Mouse (Mus musculus) liver, embryonic 12.5 days (tissue): Measurements from ENCODE around the gene Nmrk1. TPM values are rescaled to one million over a fixed set of nuclear protein-coding genes. Genes with fewer than 3 reads are reported as not detected.
"Not testable (repeated sequence)": the region's sequence is repeated elsewhere in the genome, so short reads cannot be mapped to it uniquely, and the experiment has no call there.

Source experiments
- ATAC-seq: fragments of 200-750 bp; cut with Nextera tagmentation; 2 replicates; pipeline ENCODE4 v1.8.0; 2017; ENCODE audit warnings: moderate number of reproducible peaks, mild to moderate bottlenecking, moderate library complexity
- H3K27ac ChIP-seq: fragments of 300-500 bp; sonication (generic); 2 replicates; pipeline ENCODE4 v1.5.1; 2016; ENCODE audit warnings: mild to moderate bottlenecking
- H3K27me3 ChIP-seq: fragments of 300-500 bp; sonication (generic); replicated peaks from 2 replicates; pipeline ENCODE4 v1.6.1; 2016; ENCODE audit warnings: mild to moderate bottlenecking, moderate library complexity
- H3K36me3 ChIP-seq: fragments of 300-500 bp; sonication (generic); 2 replicates; pipeline ENCODE4 v1.6.1; 2016; ENCODE audit warnings: mild to moderate bottlenecking, moderate library complexity
- H3K4me1 ChIP-seq: fragments of 300-500 bp; sonication (generic); 2 replicates; pipeline ENCODE4 v1.6.1; 2016
- H3K4me2 ChIP-seq: fragments of 300-500 bp; sonication (generic); 2 replicates; pipeline ENCODE4 v1.6.1; 2016; ENCODE audit warnings: mild to moderate bottlenecking, moderate library complexity
- H3K4me3 ChIP-seq: fragments of 300-500 bp; sonication (generic); 2 replicates; pipeline ENCODE4 v1.5.1; 2016; ENCODE audit warnings: mild to moderate bottlenecking, moderate library complexity
- H3K9ac ChIP-seq: fragments of 300-500 bp; sonication (generic); 2 replicates; pipeline ENCODE4 v1.6.1; 2016; ENCODE audit warnings: mild to moderate bottlenecking, moderate library complexity
- H3K9me3 ChIP-seq: fragments of 300-500 bp; sonication (generic); replicated peaks from 2 replicates; pipeline ENCODE4 v1.6.1; 2016; ENCODE audit warnings: mild to moderate bottlenecking, moderate library complexity
- WGBS: fragments of 180-500 bp; shearing (Covaris S2); methylation state at CpG from one replicate; pipeline ENCODE4 v1.1.7; 2016; ENCODE audit not compliant: insufficient replicate concordance; 5-methylcytosine and 5-hydroxymethylcytosine counted together
- polyA plus RNA-seq: library from polyadenylated mRNA; unstranded; fragments of >200 nt; fragmentation: Nextera tagmentation; extraction: Ambion mirVana; gene quantifications from 2 replicates; pipeline ENCODE4 v1.2.1, GENCODE M21; 2016

Gene Nmrk1
- 6.3 and 7.2 TPM in 2 replicates for polyA plus RNA-seq

- H3K4me3 ChIP-seq, result peak within 1 kb of the TSS; percentile 83
- H3K36me3 ChIP-seq, result no peaks in the 10 kb centered on the region
- peak within 1 kb of the TSS; percentile 87 for H3K4me2 ChIP-seq
- WGBS, result under 1% methylated on average over 49 of the region's 51 CpGs
- no peaks in the 10 kb centered on the region for H3K9me3 ChIP-seq
- no peaks in the 10 kb centered on the region for H3K27me3 ChIP-seq
- peak within 1 kb of the TSS; percentile 81 for H3K27ac ChIP-seq
- peaks cover 30% of the 10 kb centered on the region for H3K4me1 ChIP-seq
- ATAC-seq, result peak; percentile 97
- H3K9ac ChIP-seq, result peak within 1 kb of the TSS; percentile 82
Observed at GRCm38 (mm10) chr19:18631644-18632219, at the start of gene Nmrk1, which contains the start of gene Ostf1. Nmrk1 (plus strand) TSS chr19:18631950. Ostf1 (minus strand) TSS chr19:18631823.

- Histone ChIP-seq H3K9ac (no peak overlapping the region), H3K27ac (no peak overlapping the region), H3K4me2 (no peak overlapping the region), H3K4me1 (0 out of 2 replicates have a peak, but pooled peaks cover 4% of the 10 kb centered on the region), H3K27me3 (no peaks in the 10 kb centered on the region), H3K4me3 (no peak overlapping the region), H3K9me3 (no peaks in the 10 kb centered on the region), H3K36me3 (peaks cover 17% of the 10 kb centered on the region)
- 89% methylated on average over 9 of the region's 9 CpGs for WGBS
- no peak for ATAC-seq
Observed at GRCm38 (mm10) chr19:18582226-18582625, 49.5 kb upstream of the Nmrk1 start.

- 55% methylated on average over 6 of the region's 6 CpGs for WGBS
- no peak overlapping the region for H3K4me2 ChIP-seq
- no peak overlapping the region for H3K4me3 ChIP-seq
- H3K27ac ChIP-seq, result no peak overlapping the region
- H3K36me3 ChIP-seq, result peaks cover 17% of the 10 kb centered on the region
- 0 out of 2 replicates have a peak, but pooled peaks cover 4% of the 10 kb centered on the region for H3K4me1 ChIP-seq
- no peak overlapping the region for H3K9ac ChIP-seq
- no peaks in the 10 kb centered on the region for H3K9me3 ChIP-seq
- H3K27me3 ChIP-seq, result no peaks in the 10 kb centered on the region
- ATAC-seq, result no peak
Observed at GRCm38 (mm10) chr19:18582887-18583286, 48.9 kb upstream of the Nmrk1 start.

GRCm38 (mm10) chr19:18583706-18584105 is 48.0 kb upstream of the Nmrk1 start:
- Histone ChIP-seq H3K4me2 (no peak overlapping the region), H3K27ac (no peak overlapping the region), H3K4me3 (no peak overlapping the region), H3K4me1 (0 out of 2 replicates have a peak, but pooled peaks cover 4% of the 10 kb centered on the region), H3K9me3 (no peaks in the 10 kb centered on the region), H3K36me3 (peaks cover 20% of the 10 kb centered on the region), H3K9ac (no peak overlapping the region), H3K27me3 (no peaks in the 10 kb centered on the region)
- WGBS, result 78% methylated on average over 4 of the region's 4 CpGs
- ATAC-seq, result no peak

GRCm38 (mm10) chr19:18584621-18585020 is 47.1 kb upstream of the Nmrk1 start:
- ATAC-seq, result no peak
- WGBS, result 80% methylated on average over 7 of the region's 7 CpGs
- Histone ChIP-seq H3K36me3 (peaks cover 25% of the 10 kb centered on the region), H3K4me1 (0 out of 2 replicates have a peak, but pooled peaks cover 4% of the 10 kb centered on the region), H3K27me3 (no peaks in the 10 kb centered on the region), H3K27ac (no peak overlapping the region), H3K4me2 (no peak overlapping the region), H3K9ac (no peak overlapping the region), H3K4me3 (no peak overlapping the region), H3K9me3 (no peaks in the 10 kb centered on the region)

- no peak for ATAC-seq
- H3K4me1 ChIP-seq, result peaks cover 4% of the 10 kb centered on the region; the same call in 1 of the 2 replicates
- 87% methylated on average over 9 of the region's 9 CpGs for WGBS
- no peak overlapping the region for H3K27ac ChIP-seq
- no peak overlapping the region for H3K9ac ChIP-seq
- H3K36me3 ChIP-seq, result peaks cover 22% of the 10 kb centered on the region
- no peaks in the 10 kb centered on the region for H3K9me3 ChIP-seq
- H3K4me2 ChIP-seq, result no peak overlapping the region
- H3K27me3 ChIP-seq, result no peaks in the 10 kb centered on the region
- no peak overlapping the region for H3K4me3 ChIP-seq
Observed at GRCm38 (mm10) chr19:18587118-18587517, 44.6 kb upstream of the Nmrk1 start.

GRCm38 (mm10) chr19:18588243-18588642 is 43.5 kb upstream of the Nmrk1 start:
- no peak overlapping the region for H3K4me3 ChIP-seq
- H3K36me3 ChIP-seq, result peaks cover 22% of the 10 kb centered on the region
- H3K27me3 ChIP-seq, result no peaks in the 10 kb centered on the region
- H3K4me1 ChIP-seq, result peaks cover 2% of the 10 kb centered on the region; the same call in 1 of the 2 replicates
- H3K27ac ChIP-seq, result no peak overlapping the region
- 91% methylated on average over 1 of the region's 1 CpGs for WGBS
- no peak overlapping the region for H3K9ac ChIP-seq
- H3K9me3 ChIP-seq, result no peaks in the 10 kb centered on the region
- no peak for ATAC-seq
- H3K4me2 ChIP-seq, result no peak overlapping the region

GRCm38 (mm10) chr19:18588801-18589200 is 42.9 kb upstream of the Nmrk1 start:
- not testable (repeated sequence) for H3K27me3 ChIP-seq, H3K27ac ChIP-seq, H3K9ac ChIP-seq, ATAC-seq, H3K4me2 ChIP-seq, H3K4me3 ChIP-seq, H3K9me3 ChIP-seq, H3K4me1 ChIP-seq
- 85% methylated on average over 10 of the region's 10 CpGs for WGBS
- H3K36me3 ChIP-seq, result peaks cover 19% of the 10 kb centered on the region

GRCm38 (mm10) chr19:18589276-18589675 is 42.5 kb upstream of the Nmrk1 start:
- Histone ChIP-seq H3K27ac (no peak overlapping the region), H3K4me2 (no peak overlapping the region), H3K4me3 (no peak overlapping the region), H3K9me3 (no peaks in the 10 kb centered on the region), H3K27me3 (no peaks in the 10 kb centered on the region), H3K4me1 (peaks cover 3% of the 10 kb centered on the region), H3K9ac (no peak overlapping the region), H3K36me3 (peaks cover 18% of the 10 kb centered on the region)
- ATAC-seq, result no peak
- 83% methylated on average over 8 of the region's 8 CpGs for WGBS

GRCm38 (mm10) chr19:18590234-18590633 is 41.5 kb upstream of the Nmrk1 start:
- Histone ChIP-seq H3K4me3 (no peak overlapping the region), H3K27ac (no peak overlapping the region), H3K9ac (no peak overlapping the region), H3K4me1 (peaks cover 3% of the 10 kb centered on the region), H3K4me2 (no peak overlapping the region), H3K36me3 (peaks cover 9% of the 10 kb centered on the region; the same call in 1 of the 2 replicates), H3K27me3 (no peaks in the 10 kb centered on the region), H3K9me3 (no peaks in the 10 kb centered on the region)
- ATAC-seq, result no peak
- WGBS, result 81% methylated on average over 5 of the region's 5 CpGs

- no peak overlapping the region for H3K4me2 ChIP-seq
- ATAC-seq, result no peak
- H3K27ac ChIP-seq, result no peak overlapping the region
- H3K9me3 ChIP-seq, result no peaks in the 10 kb centered on the region
- H3K27me3 ChIP-seq, result no peaks in the 10 kb centered on the region
- peaks cover 3% of the 10 kb centered on the region for H3K4me1 ChIP-seq
- no peak overlapping the region for H3K9ac ChIP-seq
- H3K4me3 ChIP-seq, result no peak overlapping the region
- peaks cover 9% of the 10 kb centered on the region; the same call in 1 of the 2 replicates for H3K36me3 ChIP-seq
- 58% methylated on average over 5 of the region's 5 CpGs for WGBS
Observed at GRCm38 (mm10) chr19:18590942-18591354, 40.8 kb upstream of the Nmrk1 start.

GRCm38 (mm10) chr19:18592919-18593318 is 38.8 kb upstream of the Nmrk1 start:
- Histone ChIP-seq H3K4me1 (peaks cover 3% of the 10 kb centered on the region), H3K27me3 (no peaks in the 10 kb centered on the region), H3K4me3 (no peak overlapping the region), H3K36me3 (peaks cover 9% of the 10 kb centered on the region; the same call in 1 of the 2 replicates), H3K4me2 (no peak overlapping the region), H3K9ac (no peak overlapping the region), H3K27ac (no peak overlapping the region), H3K9me3 (no peaks in the 10 kb centered on the region)
- 69% methylated on average over 6 of the region's 6 CpGs for WGBS
- no peak for ATAC-seq
